Mouse (Mus musculus) kidney, embryonic 15.5 days (tissue): Measurements from ENCODE around the gene Scn8a. TPM values are rescaled to one million over a fixed set of nuclear protein-coding genes. Genes with fewer than 3 reads are reported as not detected.

Experiments used
- ATAC-seq: fragments of 200-750 bp; cut with Nextera tagmentation; replicated peaks from 2 replicates; pipeline ENCODE4 v1.8.0; 2017; ENCODE audit warnings: moderate TSS enrichment; ENCODE audit not compliant: low FRiP score
- H3K27ac ChIP-seq: fragments of 300-500 bp; sonication (generic); 2 replicates; pipeline ENCODE4 v1.5.1; 2015; ENCODE audit warnings: mild to moderate bottlenecking, inconsistent platforms
- H3K27me3 ChIP-seq: fragments of 300-500 bp; sonication (generic); 2 replicates; pipeline ENCODE4 v1.6.1; 2015; ENCODE audit warnings: inconsistent platforms
- H3K36me3 ChIP-seq: fragments of 300-500 bp; sonication (generic); 2 replicates; pipeline ENCODE4 v1.6.1; 2015; ENCODE audit warnings: inconsistent platforms
- H3K4me1 ChIP-seq: fragments of 300-500 bp; sonication (generic); 2 replicates; pipeline ENCODE4 v1.6.1; 2015; ENCODE audit warnings: inconsistent platforms
- H3K4me2 ChIP-seq: fragments of 300-500 bp; sonication (generic); 2 replicates; pipeline ENCODE4 v1.6.1; 2015; ENCODE audit warnings: moderate library complexity, mild to moderate bottlenecking, inconsistent platforms
- H3K4me3 ChIP-seq: fragments of 300-500 bp; sonication (generic); replicated peaks from 2 replicates; pipeline ENCODE4 v1.5.1; 2015; ENCODE audit warnings: mild to moderate bottlenecking, inconsistent platforms
- H3K9ac ChIP-seq: fragments of 300-500 bp; sonication (generic); 2 replicates; pipeline ENCODE4 v1.6.1; 2015; ENCODE audit warnings: mild to moderate bottlenecking, inconsistent platforms
- H3K9me3 ChIP-seq: fragments of 300-500 bp; sonication (generic); replicated peaks from 2 replicates; pipeline ENCODE4 v1.6.1; 2016; ENCODE audit warnings: inconsistent platforms
- WGBS: fragments of 180-500 bp; shearing (Covaris S2); methylation state at CpG from one replicate; pipeline ENCODE4 v1.1.7; 2015; ENCODE audit warnings: mixed read lengths; 5-methylcytosine and 5-hydroxymethylcytosine counted together
- polyA plus RNA-seq: library from polyadenylated mRNA; unstranded; fragments of >200 nt; fragmentation: Nextera tagmentation; extraction: Ambion mirVana; gene quantifications from 2 replicates; pipeline ENCODE4 v1.2.1, GENCODE M21; 2015

The Scn8a gene
- polyA plus RNA-seq, 1 experiment from 2014 or later: 13.3 TPM

- H3K9ac ChIP-seq: no peak overlapping the region
- no peak overlapping the region for H3K4me2 ChIP-seq
- H3K27me3 ChIP-seq: no peaks in the 10 kb centered on the region
- peaks cover 13% of the 10 kb centered on the region for H3K4me1 ChIP-seq
- WGBS: 69% methylated on average over 3 of the region's 3 CpGs
- H3K4me3 ChIP-seq: no peak overlapping the region
- H3K27ac ChIP-seq: no peak overlapping the region
- H3K36me3 ChIP-seq: no peaks in the 10 kb centered on the region
- no peak for ATAC-seq
- H3K9me3 ChIP-seq: no peaks in the 10 kb centered on the region
Measured at GRCm38 (mm10) chr15:101004538-101004937, 134.9 kb downstream of the Scn8a start.

GRCm38 (mm10) chr15:101005717-101006116 is 136.1 kb downstream of the Scn8a start:
- Histone ChIP-seq H3K4me3 (no peak overlapping the region), H3K4me2 (no peak overlapping the region), H3K36me3 (no peaks in the 10 kb centered on the region), H3K4me1 (peaks cover 13% of the 10 kb centered on the region), H3K27ac (no peak overlapping the region), H3K9ac (no peak overlapping the region), H3K27me3 (no peaks in the 10 kb centered on the region), H3K9me3 (no peaks in the 10 kb centered on the region)
- no peak for ATAC-seq
- 81% methylated on average over 8 of the region's 8 CpGs for WGBS

- Histone ChIP-seq H3K27me3 (no peaks in the 10 kb centered on the region), H3K9ac (peak overlapping the region; percentile 34), H3K4me2 (peak overlapping the region; percentile 69), H3K4me1 (peaks cover 13% of the 10 kb centered on the region), H3K9me3 (no peaks in the 10 kb centered on the region), H3K27ac (no peak overlapping the region), H3K36me3 (no peaks in the 10 kb centered on the region), H3K4me3 (peak overlapping the region; percentile 51)
- peak; percentile 97 for ATAC-seq
- 12% methylated on average over 14 of the region's 15 CpGs for WGBS
Measured at GRCm38 (mm10) chr15:101006251-101007040, 136.8 kb downstream of the Scn8a start.

- no peak overlapping the region for H3K4me3 ChIP-seq
- WGBS: 55% methylated on average over 7 of the region's 7 CpGs
- H3K27me3 ChIP-seq: no peaks in the 10 kb centered on the region
- peak overlapping the region; percentile 69 for H3K4me2 ChIP-seq
- H3K9ac ChIP-seq: peak overlapping the region; percentile 34
- no peak overlapping the region for H3K27ac ChIP-seq
- ATAC-seq: no peak
- H3K9me3 ChIP-seq: no peaks in the 10 kb centered on the region
- no peaks in the 10 kb centered on the region for H3K36me3 ChIP-seq
- peaks cover 13% of the 10 kb centered on the region for H3K4me1 ChIP-seq
Measured at GRCm38 (mm10) chr15:101007236-101007635, 137.6 kb downstream of the Scn8a start.

GRCm38 (mm10) chr15:101008386-101009010 is 138.8 kb downstream of the Scn8a start:
- Histone ChIP-seq H3K27ac (no peak overlapping the region), H3K27me3 (no peaks in the 10 kb centered on the region), H3K4me1 (peaks cover 13% of the 10 kb centered on the region), H3K36me3 (no peaks in the 10 kb centered on the region), H3K4me2 (no peak overlapping the region), H3K4me3 (no peak overlapping the region), H3K9ac (no peak overlapping the region), H3K9me3 (no peaks in the 10 kb centered on the region)
- 76% methylated on average over 14 of the region's 14 CpGs for WGBS
- ATAC-seq: no peak

- Histone ChIP-seq H3K27ac (no peak overlapping the region), H3K36me3 (no peaks in the 10 kb centered on the region), H3K4me2 (no peak overlapping the region), H3K4me3 (no peak overlapping the region), H3K27me3 (no peaks in the 10 kb centered on the region), H3K9ac (no peak overlapping the region), H3K9me3 (no peaks in the 10 kb centered on the region), H3K4me1 (peaks cover 13% of the 10 kb centered on the region)
- WGBS: 88% methylated on average over 6 of the region's 6 CpGs
- no peak for ATAC-seq
Measured at GRCm38 (mm10) chr15:101011352-101011751, 141.7 kb downstream of the Scn8a start.

GRCm38 (mm10) chr15:101028960-101029359 is 159.3 kb downstream of the Scn8a start:
- H3K4me2 ChIP-seq: no peak overlapping the region
- H3K36me3 ChIP-seq: no peaks in the 10 kb centered on the region
- no peak overlapping the region for H3K4me3 ChIP-seq
- no peak for ATAC-seq
- no peaks in the 10 kb centered on the region for H3K4me1 ChIP-seq
- H3K9ac ChIP-seq: no peak overlapping the region
- WGBS: 71% methylated on average over 2 of the region's 2 CpGs
- H3K27me3 ChIP-seq: peaks cover 25% of the 10 kb centered on the region
- H3K27ac ChIP-seq: no peak overlapping the region
- no peaks in the 10 kb centered on the region for H3K9me3 ChIP-seq

GRCm38 (mm10) chr15:101039651-101040050 is 170.0 kb downstream of the Scn8a start:
- Histone ChIP-seq H3K36me3 (peaks cover 4% of the 10 kb centered on the region; the same call in 1 of the 2 replicates), H3K4me1 (no peaks in the 10 kb centered on the region), H3K9ac (no peak overlapping the region), H3K27me3 (peaks cover 63% of the 10 kb centered on the region), H3K9me3 (no peaks in the 10 kb centered on the region), H3K4me2 (0 out of 2 replicates have a peak overlapping the region, but pooled peaks have one; percentile 18), H3K4me3 (no peak overlapping the region), H3K27ac (no peak overlapping the region)
- 55% methylated on average over 17 of the region's 17 CpGs for WGBS
- ATAC-seq: no peak

- no peak overlapping the region for H3K4me3 ChIP-seq
- no peak overlapping the region for H3K9ac ChIP-seq
- whole genome bisulfite sequencing: 74% methylated on average over 6 of the region's 6 CpGs
- no peaks in the 10 kb centered on the region for H3K36me3 ChIP-seq
- no peak overlapping the region for H3K4me2 ChIP-seq
- H3K9me3 ChIP-seq: no peaks in the 10 kb centered on the region
- H3K27ac ChIP-seq: no peak overlapping the region
- ATAC-seq: no peak
- H3K27me3 ChIP-seq: peaks cover 86% of the 10 kb centered on the region
- peaks cover 15% of the 10 kb centered on the region for H3K4me1 ChIP-seq
Measured at GRCm38 (mm10) chr15:101041966-101042365, 172.3 kb downstream of the Scn8a start.

GRCm38 (mm10) chr15:101042613-101043012 is 173.0 kb downstream of the Scn8a start:
- no peak overlapping the region for H3K4me3 ChIP-seq
- H3K9me3 ChIP-seq: no peaks in the 10 kb centered on the region
- H3K36me3 ChIP-seq: no peaks in the 10 kb centered on the region
- H3K27ac ChIP-seq: no peak overlapping the region
- no peak for ATAC-seq
- WGBS: 33% methylated on average over 6 of the region's 6 CpGs
- peaks cover 21% of the 10 kb centered on the region for H3K4me1 ChIP-seq
- no peak overlapping the region for H3K4me2 ChIP-seq
- H3K9ac ChIP-seq: no peak overlapping the region
- peaks cover 93% of the 10 kb centered on the region for H3K27me3 ChIP-seq

GRCm38 (mm10) chr15:101044531-101044930 is 174.9 kb downstream of the Scn8a start:
- no peak overlapping the region for H3K27ac ChIP-seq
- peaks cover 22% of the 10 kb centered on the region for H3K4me1 ChIP-seq
- H3K27me3 ChIP-seq: peaks cover 94% of the 10 kb centered on the region
- no peak overlapping the region for H3K9ac ChIP-seq
- H3K36me3 ChIP-seq: 0 out of 2 replicates have a peak, but pooled peaks cover 3% of the 10 kb centered on the region
- H3K9me3 ChIP-seq: no peaks in the 10 kb centered on the region
- WGBS: 42% methylated on average over 6 of the region's 6 CpGs
- H3K4me3 ChIP-seq: no peak overlapping the region
- ATAC-seq: no peak
- no peak overlapping the region for H3K4me2 ChIP-seq

GRCm38 (mm10) chr15:101046039-101046526 is 176.4 kb downstream of the Scn8a start:
- ATAC-seq: peak; percentile 53
- peaks cover 86% of the 10 kb centered on the region for H3K27me3 ChIP-seq
- H3K4me3 ChIP-seq: peak overlapping the region; percentile 53
- peak overlapping the region; percentile 98 for H3K4me2 ChIP-seq
- H3K9me3 ChIP-seq: no peaks in the 10 kb centered on the region
- no peak overlapping the region for H3K27ac ChIP-seq
- H3K9ac ChIP-seq: peak overlapping the region; percentile 46
- WGBS: 2% methylated on average over 43 of the region's 43 CpGs
- peaks cover 22% of the 10 kb centered on the region for H3K4me1 ChIP-seq
- H3K36me3 ChIP-seq: peaks cover 9% of the 10 kb centered on the region; the same call in 1 of the 2 replicates
